Mouse (Mus musculus): ENCODE measurements at regions not wholly inside any gene's neighbourhood (a gene's known extent, or its start where the extent isn't known, plus 50 kb on each side); places are given as distances from the start of the nearest gene placed in this dataset.
A peak's percentile ranks its signal among the peaks of the same experiment; 100 is the strongest.

GRCm38 (mm10) chr4:137158201-137158600, 109.6 kb upstream of the Zbtb40 start:
- DNase-seq: no peak

GRCm38 (mm10) chr4:137156441-137157105, 108.0 kb upstream of the Zbtb40 start:
- no peak for DNase-seq

DNA sequence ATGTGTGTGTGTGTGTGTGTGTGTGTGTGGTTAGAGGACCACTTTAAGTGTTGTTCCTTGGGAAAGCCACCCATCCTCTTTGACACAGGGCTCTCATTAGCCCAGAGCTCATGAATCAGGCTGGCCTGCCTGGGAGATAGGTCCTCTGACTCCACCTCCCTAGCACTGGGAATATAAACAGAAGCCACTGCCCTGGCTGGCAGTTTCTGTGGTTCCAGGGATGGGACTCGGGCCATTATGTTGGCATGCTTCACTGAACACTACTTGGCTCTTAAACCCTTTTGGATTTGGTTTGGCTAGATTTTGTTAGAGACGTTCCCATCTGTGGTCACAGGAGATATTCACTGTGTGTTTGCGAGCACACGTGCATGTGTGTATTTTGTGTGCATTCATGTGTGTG, 100.2 kb upstream of the Zbtb40 start:
- DNase-seq: no peak

GRCm38 (mm10) chr4:137147795-137148194, 99.2 kb upstream of the Zbtb40 start:
- no peak for DNase-seq

GRCm38 (mm10) chr4:137146326-137146725, 97.7 kb upstream of the Zbtb40 start:
- no peak for DNase-seq

DNA sequence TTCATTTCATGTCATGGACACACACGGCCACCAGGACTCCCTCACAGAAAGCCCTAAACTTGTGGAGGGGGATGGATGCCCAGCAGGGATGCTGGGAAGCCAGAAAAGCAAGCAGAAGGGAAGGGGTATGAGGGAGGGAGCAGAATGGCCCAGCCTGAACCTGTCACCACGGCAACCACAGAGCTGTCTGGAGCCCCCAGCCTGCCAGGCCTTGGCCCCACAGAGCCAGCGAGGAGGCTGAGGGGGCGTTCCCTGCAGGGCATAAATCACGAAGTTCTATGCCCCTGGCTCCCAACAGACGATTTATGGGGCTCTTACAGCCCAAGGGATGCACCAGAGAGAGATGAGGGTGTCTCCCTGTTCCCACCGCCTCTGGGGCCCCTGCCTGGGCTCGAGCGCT, 93.7 kb upstream of the Zbtb40 start:
- no peak for DNase-seq

GRCm38 (mm10) chr4:137139051-137139705, 90.6 kb upstream of the Zbtb40 start:
- DNase-seq: no peak

DNA sequence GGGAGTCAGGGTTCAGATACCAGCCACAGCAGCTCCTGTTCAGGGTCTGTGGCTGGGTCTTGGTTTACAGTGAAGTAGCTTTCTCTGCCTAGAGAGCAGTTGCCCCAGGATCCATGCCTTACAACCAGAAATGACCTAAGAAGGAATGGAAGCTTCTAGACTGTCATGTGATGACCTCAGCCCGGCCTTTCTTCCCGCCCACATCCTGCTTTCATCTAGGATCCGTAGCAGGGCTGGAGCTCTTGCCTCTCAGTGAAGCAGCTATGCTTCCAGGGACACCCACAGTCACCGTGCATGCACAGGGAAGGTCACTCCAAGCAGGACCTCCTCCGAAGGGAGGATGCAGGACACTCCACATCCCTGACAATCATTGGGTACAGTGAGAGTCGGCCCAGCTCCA, 89.5 kb upstream of the Zbtb40 start:
- DNase-seq: no peak

GRCm38 (mm10) chr4:137136313-137136712, 87.7 kb upstream of the Zbtb40 start:
- no peak for DNase-seq

DNA sequence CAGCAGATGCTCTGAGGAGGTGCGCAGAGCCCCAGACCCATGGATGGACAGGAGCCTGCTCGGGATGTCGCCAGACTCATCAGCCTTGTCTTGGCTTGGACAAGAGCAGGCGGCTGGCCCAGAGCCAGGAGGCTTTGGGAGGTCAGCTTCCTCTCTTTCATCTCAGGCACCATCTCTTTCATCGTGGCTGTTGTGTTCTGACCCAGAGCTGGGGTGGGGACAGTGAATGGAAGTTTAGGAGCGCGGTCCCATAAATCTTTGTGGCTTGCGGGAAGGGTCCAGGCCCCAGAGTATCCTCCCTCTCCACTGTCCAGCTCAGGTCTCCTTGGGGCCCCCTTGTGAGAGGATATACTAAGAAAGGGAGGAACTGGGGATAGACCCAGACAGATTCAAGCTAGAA, 87.2 kb upstream of the Zbtb40 start:
- DNase-seq: no peak

- DNase-seq: no peak
Observed at GRCm38 (mm10) chr4:137134553-137134952, 86.0 kb upstream of the Zbtb40 start.

GRCm38 (mm10) chr4:137133789-137134188, 85.2 kb upstream of the Zbtb40 start:
- peak; percentile 7 to 11 for DNase-seq

DNA sequence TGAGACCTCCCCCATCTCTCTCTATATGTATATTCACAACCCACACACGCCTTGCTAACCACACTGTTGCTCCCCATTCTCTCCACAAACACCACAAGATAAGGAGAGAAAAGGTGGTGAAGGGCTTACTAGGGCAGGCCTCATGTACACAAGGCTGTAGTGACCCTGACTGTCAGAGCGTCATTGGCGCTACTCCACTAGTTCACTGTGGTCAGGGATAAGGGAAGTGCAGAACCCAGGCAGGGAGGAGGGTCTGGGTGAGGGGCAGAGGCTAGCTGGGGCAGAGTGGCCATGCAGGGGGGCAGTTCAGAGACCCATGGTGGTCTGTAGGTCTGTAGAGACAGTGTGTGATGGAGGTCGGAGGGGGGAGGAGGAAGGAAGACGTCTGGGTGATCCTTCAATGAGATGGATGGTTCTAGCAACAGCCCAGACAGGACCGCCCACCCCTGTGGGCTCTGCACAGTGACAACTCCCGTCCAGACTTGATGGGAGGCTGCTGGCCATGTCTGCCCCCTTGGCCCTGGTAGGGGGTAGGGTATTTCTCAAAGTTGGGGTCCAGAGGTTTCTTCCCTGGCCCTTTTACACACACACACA, 82.1 kb upstream of the Zbtb40 start:
- no peak for DNase-seq

- no peak for DNase-seq
Observed at GRCm38 (mm10) chr4:137128152-137128551, 79.6 kb upstream of the Zbtb40 start.

GRCm38 (mm10) chr4:137121684-137122083, 73.1 kb upstream of the Zbtb40 start:
- DNase-seq: no peak

DNA sequence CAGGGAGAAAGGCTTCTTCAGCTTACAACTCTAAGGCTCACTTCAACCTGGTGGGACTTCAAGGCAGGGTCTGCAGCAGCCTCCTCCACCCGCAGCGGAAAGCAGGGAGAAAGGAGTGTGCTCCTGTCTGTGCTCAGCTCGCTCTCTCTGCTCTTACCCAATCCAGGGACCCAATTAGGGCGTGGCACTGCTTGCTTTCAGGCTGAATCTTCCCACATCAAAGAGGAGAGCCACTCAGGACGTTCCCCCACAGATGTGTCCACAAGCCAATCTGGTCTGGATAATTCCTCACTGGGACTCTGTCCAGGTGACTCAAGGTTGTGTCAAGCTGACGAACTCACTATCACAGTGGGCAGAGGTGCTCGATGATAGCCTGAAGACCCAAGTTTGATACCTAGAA, 72.0 kb upstream of the Zbtb40 start:
- no peak for DNase-seq

GRCm38 (mm10) chr4:137118332-137118715, 69.7 kb upstream of the Zbtb40 start:
- DNase-seq: no peak

DNA sequence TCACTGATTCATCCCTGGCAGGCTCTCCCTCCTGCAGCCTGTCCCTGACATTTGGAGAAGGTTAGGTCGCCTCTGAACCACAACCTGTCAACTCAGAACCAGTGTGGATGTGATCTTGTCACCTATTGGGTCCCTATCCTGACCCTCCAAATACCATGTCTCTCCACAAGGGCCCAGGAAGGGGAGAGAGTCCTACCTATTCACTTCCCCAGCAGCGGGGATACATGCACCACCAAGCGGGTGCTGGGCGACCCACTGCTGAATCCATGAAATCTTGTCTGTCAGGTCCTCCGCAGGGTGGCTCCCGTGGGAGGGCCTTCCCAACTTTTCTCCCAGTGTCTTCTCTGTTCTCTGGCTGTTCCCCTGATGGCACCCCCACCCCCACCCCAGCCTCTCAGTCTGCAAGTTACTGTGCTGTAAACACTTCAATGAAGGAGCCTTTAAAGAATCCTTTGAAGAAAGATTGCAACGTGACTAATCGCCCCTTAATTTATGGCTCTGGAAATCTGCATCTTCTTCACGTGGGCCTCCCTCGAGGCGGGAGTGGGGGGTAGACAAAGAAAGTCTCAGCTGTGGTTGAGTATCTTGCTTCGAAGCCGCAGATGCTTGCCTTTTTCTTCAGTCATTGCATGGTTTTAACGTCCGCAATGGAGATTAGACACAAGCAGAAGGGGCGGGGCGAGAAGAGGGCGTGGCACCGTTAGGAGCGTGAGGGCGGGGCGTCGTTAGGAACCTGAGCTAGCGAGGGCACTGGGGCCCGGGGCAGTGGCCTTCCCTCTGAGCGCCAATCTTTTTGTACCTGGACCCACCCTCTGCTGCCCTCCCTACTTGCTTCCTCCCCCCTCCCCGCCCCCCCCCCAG, 69.1 kb upstream of the Zbtb40 start:
- DNase-seq: peak; percentile 16 to 45

DNA sequence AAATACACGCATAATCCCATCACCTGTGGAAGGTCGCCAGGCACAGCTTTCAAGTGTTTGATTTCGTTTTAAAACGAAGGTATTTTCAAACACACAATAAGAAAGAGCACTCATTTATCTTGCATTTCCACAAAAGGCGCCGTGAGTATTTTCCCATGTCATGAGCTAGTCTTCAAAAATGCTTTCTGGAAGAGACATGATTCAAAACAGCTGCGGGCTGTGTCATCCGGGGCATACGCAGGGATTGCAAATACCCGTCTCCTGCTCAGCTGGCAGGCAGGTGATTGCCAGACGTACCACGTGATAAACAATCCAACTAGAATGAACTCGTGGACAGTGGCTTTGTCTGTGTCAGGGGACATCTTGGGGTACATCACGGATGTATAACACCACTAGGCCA, 66.5 kb upstream of the Zbtb40 start:
- no peak for DNase-seq

- no peak for DNase-seq
Observed at GRCm38 (mm10) chr4:137110276-137110675, 61.7 kb upstream of the Zbtb40 start.

GRCm38 (mm10) chr4:137104447-137105044, 55.9 kb upstream of the Zbtb40 start:
- no peak for DNase-seq

- no peak for DNase-seq
Observed at GRCm38 (mm10) chr4:137101169-137101568, 52.6 kb upstream of the Zbtb40 start.
